Mouse (Mus musculus) brain, embryonic 14.5 days (tissue): ENCODE data around the gene Abcc3.

Source experiments
- CTCF ChIP-seq: fragments of 200-500 bp; IDR thresholded peaks from 2 replicates; pipeline ENCODE4 v1.5.1; 2012; ENCODE audit warnings: inconsistent platforms, mild to moderate bottlenecking, moderate library complexity, borderline replicate concordance; ENCODE audit not compliant: insufficient read depth, insufficient read length; ENCODE audit errors: extremely low read depth
- POLR2A ChIP-seq: fragments of 200-500 bp; IDR thresholded peaks from 2 replicates; pipeline ENCODE4 v1.6.1; 2012; ENCODE audit warnings: mild to moderate bottlenecking, inconsistent platforms, borderline replicate concordance; ENCODE audit not compliant: poor library complexity, insufficient read depth, insufficient read length, severe bottlenecking; ENCODE audit errors: extremely low read depth

DNA sequence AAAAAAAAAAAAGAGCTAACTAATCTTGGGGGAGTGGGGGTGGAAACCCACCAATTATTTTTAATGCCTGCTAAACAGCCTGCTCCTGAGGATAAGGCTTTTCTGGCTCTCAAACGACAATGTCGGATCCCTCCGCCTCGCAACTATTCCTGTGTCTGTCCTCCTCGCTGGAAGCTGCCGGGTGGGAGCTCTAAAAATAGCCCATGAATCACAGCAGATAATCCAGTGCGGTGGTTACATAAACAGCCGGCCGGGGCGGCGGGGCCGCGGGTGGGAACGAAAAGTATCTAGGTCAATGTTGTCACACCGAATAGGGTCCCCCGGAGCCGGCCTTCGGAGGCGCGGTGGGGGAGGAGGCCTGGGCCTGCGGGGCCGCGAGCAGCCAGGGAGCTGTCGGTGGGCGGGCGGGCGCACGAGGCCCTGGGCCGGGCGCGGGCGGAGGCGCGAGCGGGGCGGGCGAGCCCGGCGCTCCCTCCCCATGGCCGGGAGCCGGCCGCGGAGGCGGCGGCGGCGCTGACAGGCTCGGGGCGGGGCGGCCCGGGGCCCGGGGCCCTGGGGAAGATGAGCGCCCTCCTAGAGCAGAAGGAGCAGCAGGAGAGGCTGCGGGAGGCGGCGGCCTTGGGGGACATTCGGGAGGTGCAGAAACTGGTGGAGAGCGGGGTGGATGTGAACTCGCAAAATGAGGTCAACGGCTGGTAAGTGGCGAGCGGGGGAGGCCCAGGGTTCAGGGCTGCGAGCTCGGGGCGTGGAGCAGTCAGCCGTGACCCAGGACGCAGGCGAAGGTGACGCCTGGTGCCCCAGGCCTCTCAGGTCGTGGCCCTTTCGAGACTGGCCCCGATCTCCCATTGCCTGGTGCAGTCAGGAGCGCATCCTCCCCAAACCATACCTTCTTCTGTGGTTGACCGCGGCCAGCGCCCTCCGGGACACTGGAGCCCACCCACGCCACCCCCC is 64.8 kb downstream of the Abcc3 start, which contains the start of gene Ankrd40:
- peak; percentile 80; the same call in 1 of the 2 replicates for TF ChIP-seq POLR2A
- TF ChIP-seq CTCF = no peak
